Mouse (Mus musculus) embryo, embryonic 9.5 days (tissue): Measurements from ENCODE around the gene Olfr1349.
"Not testable (repeated sequence)": the region's sequence is repeated elsewhere in the genome, so short reads cannot be mapped to it uniquely, and the experiment has no call there.

Source experiments
- DNase-seq: peaks from one replicate; pipeline ENCODE4 v3.0.0-alpha.2; 2017; ENCODE audit errors: extremely low spot score

The Olfr1349 gene

DNA sequence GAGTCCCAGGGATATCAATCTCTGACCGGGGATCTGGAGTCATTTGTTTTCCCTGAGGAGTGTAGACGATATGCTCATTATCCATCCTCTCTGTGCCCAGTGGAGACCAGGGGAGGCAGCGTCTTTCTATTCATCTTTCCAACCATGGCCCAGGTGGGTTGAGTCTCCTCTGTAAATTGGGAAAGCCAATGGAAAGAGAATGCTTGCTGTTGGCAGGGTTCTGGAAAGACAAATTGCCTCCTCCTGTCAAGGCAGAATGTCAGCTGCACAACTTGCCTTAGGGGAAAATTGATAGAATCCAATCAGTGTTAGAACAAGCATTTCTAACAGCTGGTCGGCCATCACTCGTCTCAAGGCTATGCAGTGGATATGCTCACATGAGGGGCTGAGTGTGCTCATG lies at the start of gene Olfr1349:
Olfr1349 (minus strand) TSS at position 101 of the 400 bp plus-strand sequence.
- DNase-seq = no peak

DNA sequence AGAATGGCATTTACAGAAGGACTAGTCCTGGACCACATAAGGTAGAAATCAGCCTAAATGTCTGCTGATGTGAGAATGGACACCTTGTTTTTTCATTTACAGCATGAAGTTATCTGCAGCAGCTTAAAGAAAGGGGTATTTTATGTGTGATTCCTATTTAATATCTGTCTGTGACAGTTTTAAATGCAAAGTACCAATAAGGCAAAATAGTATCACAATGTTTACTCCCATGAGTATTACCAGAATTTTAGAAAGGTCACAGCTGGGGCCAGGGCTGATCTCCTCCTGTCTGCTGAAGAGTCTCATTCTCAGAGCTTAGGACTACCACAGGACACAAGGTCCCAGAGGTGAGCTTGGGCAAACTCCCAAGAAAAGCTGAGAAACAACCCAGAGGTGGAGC lies 41.8 kb upstream of the Olfr1349 start, which contains the start of gene Olfr1350:
Olfr1350 (plus strand) TSS at position 301 of the 400 bp plus-strand sequence.
- DNase-seq = no peak

DNA sequence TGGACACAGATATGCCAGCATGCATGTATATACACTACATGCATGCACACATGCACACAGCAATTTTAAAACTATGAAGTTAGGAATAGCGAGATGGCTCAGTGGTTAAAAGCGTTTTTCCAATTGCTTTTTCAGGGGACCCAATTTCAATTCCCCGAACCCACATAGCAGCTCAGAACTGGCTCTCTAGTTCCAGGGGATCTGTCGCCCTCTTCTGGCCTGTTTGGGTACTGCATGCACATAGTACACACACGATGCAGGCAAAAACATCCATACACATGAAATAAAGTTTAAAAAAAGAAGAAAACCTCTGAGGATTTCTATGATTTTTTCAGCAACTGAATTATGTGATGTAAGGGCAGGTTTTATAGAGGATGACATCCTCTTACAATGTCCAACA lies 3.4 kb upstream of the Olfr1349 start:
- DNase-seq = no peak

DNA sequence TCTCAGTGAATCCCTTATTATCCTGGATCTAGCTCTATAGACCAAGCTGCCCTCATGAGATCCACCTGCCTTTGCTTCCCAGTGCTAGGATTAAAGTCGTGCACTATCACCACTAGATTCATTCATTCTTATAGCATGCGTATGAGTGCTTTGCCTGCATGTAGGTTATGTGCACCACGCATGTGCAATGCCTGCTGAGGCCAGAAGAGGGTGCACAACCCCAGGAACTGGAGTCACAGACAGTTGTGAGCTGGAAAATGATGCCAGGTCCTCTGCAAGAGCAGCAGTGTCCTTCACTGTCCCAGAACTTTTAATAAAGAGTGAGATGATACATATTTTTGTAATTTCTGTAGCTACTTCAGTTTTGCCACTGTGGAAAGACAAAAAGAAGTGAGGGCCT lies 2.3 kb upstream of the Olfr1349 start:
- DNase-seq = no peak

DNA sequence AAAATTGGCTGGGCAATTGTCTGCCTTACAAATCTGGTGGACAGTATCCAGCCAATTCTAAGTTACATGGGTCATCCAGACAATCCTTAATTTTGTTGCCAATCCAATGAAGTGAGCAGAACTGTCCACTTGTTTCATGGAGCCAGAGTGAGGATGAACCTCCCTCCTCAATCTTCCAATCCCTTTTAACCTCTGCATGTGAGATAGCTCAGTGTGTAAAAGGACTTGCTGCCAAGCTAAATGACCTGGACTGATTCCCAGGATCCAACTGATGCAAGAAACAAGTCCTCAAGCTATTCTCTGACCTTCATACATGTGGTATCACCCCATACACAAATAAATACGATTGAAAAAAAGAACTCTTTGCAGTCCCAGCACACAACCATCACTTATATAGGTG lies 1.1 kb downstream of the Olfr1349 start:
- DNase-seq = no peak

DNA sequence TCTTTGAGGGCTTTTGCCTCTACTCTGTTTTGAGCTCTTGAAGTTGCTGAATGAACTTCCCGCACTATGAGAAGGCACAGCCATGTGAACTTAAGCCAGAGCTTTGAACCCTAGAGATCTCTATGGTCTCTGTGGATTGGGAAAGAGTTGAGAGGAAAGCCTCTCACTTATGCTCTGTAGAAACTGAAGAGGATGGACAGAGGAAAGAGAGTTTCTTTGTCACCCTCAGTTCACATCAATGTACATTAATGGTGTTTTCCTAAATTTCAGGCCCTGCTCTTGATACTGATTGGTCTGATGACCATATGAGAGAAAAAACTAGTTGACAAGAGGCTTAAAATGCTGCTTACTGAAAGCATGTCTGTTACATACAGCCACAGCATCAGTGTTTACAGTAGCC lies 14.1 kb downstream of the Olfr1349 start, which contains the start of gene Olfr1348:
Olfr1348 (minus strand) TSS at position 101 of the 400 bp plus-strand sequence.
- DNase-seq = no peak

DNA sequence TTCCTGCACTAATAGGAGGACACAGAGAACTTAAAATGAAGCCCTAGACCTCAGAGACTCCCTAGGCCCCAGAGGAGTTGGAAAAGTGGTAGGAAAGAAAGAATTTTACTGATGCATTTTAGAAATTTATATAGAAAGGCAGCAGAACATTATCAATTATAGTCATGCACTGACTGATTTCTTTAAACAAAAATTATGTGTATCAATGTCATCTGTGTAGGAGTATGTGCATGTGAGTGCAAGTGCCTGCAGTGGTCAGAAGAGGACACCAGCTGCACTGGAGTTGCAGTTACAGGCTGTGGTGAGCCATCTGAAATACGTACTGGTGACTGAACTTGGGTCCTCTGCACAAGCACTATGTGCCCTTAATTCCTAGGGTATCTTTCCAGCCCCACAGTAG lies 23.1 kb downstream of the Olfr1349 start, which contains the start of gene Olfr1347:
Olfr1347 (minus strand) TSS at position 101 of the 400 bp plus-strand sequence.
- DNase-seq = no peak

DNA sequence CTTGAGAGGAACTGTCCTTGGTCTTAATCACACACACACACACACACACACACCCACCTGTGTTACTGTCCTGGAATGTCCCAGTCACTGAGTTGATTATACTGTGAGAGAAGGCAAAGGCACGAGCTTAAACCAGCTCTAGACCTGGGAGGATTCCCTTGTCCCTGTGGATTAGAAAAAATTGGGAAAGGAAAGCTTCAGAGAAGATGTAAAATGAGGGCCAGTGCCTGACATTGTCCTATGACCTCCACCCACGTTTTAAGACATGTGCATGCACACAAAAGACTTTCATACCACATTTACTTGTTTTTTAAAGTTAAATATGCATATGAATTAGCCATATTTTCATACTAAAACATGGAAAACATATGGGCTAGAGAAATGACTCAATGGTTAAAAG lies 35.9 kb downstream of the Olfr1349 start, which contains the start of gene Olfr5:
Olfr5 (minus strand) TSS at position 101 of the 400 bp plus-strand sequence.
- no peak for DNase-seq

DNA sequence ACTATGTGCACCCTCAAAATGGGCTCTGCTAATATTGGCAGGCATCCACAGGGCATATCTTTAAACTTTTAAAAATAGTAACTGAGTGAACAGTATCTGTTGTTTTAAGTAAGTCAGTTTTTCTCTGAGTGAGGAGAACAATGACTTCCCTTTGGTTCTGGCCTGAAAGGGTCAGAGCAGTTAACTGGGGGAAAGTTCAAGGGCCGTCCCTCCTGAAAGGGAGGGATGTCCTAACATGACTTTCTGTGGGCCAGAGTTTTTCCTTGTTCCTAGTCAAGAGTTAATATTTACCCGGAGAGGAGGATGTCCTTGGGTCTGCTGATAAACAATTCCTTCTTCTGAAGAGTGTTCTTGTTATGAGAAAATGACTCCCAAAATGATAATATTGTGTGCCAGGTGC lies 45.1 kb downstream of the Olfr1349 start:
- DNase-seq = not testable (repeated sequence)

DNA sequence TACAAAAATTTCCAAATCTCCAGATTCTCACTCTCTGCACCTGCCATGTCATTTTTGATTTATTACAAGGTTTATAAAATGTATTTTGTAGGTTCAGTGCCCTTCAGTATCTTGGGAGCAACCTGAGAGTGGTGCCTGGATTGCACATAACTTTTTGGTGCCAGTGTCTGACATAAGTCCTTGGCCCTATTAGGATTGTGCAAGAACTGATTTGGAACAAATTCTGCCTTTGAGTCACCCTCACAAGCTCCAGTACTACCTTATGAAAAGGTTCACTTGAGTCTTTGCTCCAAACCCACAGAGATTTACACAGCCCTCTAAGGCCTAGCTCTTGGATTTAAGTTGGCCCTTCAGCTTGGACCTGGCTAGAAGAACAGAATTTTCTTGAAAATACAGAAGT lies 55.8 kb downstream of the Olfr1349 start, which contains the start of gene Olfr1346:
Olfr1346 (plus strand) TSS at position 151 of the 400 bp plus-strand sequence.
- no peak for DNase-seq
